Mouse (Mus musculus) spleen, adult 2 months (tissue): ENCODE measurements around the gene Ntng2. TPM values are rescaled to one million over a fixed set of nuclear protein-coding genes. Genes with fewer than 3 reads are reported as not detected.

ENCODE experiments used
- DNase-seq, 2 experiments: peaks; one replicate each; pipeline versions ENCODE4 v3.0.0 to v3.0.0-alpha.2; 2012 to 2021; ENCODE audit warnings: low spot score in 2 of 2, low read depth in 1 of 2
- H3K27ac ChIP-seq: fragments of 200-500 bp; 2 replicates; pipeline ENCODE4 v1.5.1; 2012; ENCODE audit warnings: low read length, inconsistent platforms; ENCODE audit not compliant: insufficient read depth
- H3K27me3 ChIP-seq: fragments of 200-500 bp; 2 replicates; pipeline ENCODE4 v1.6.1; 2012; ENCODE audit warnings: mild to moderate bottlenecking, moderate library complexity, low read length, inconsistent platforms; ENCODE audit not compliant: control insufficient read depth, insufficient read depth
- H3K36me3 ChIP-seq: fragments of 200-500 bp; 2 replicates; pipeline ENCODE4 v1.6.1; 2012; ENCODE audit warnings: mild to moderate bottlenecking, low read length, inconsistent platforms; ENCODE audit not compliant: control insufficient read depth, insufficient read depth
- H3K4me1 ChIP-seq: fragments of 200-500 bp; 2 replicates; pipeline ENCODE4 v1.6.1; 2011; ENCODE audit warnings: inconsistent platforms; ENCODE audit not compliant: control insufficient read depth, insufficient read depth, insufficient read length
- H3K4me3 ChIP-seq: fragments of 200-500 bp; 2 replicates; pipeline ENCODE4 v1.5.1; 2011; ENCODE audit warnings: mild to moderate bottlenecking, inconsistent platforms; ENCODE audit not compliant: insufficient read depth, insufficient read length; ENCODE audit errors: extremely low read depth
- CTCF ChIP-seq: fragments of 200-500 bp; IDR thresholded peaks from 2 replicates; pipeline ENCODE4 v1.5.1; 2011; ENCODE audit warnings: mild to moderate bottlenecking, inconsistent platforms; ENCODE audit not compliant: insufficient read depth, insufficient read length, insufficient replicate concordance; ENCODE audit errors: extremely low read depth
- POLR2A ChIP-seq: fragments of 200-500 bp; IDR thresholded peaks from 2 replicates; pipeline ENCODE4 v1.6.1; 2011; ENCODE audit warnings: low read depth, low read length, inconsistent platforms
- WGBS: fragments of 180-500 bp; shearing (Covaris S2); methylation state at CpG from one replicate; pipeline ENCODE4 v1.1.7; 2018; 5-methylcytosine and 5-hydroxymethylcytosine counted together
- polyA plus RNA-seq: library from polyadenylated mRNA; depleted of rRNA; stranded (reverse); fragments of >200 nt; gene quantifications from 2 replicates; pipeline ENCODE4 v1.2.3, GENCODE M21; 2012

Gene Ntng2
- polyA plus RNA-seq, 1 experiment, result 40.6 TPM

GRCm38 (mm10) chr2:29222302-29222701 is 30.5 kb downstream of the Ntng2 start:
- no peak overlapping the region for H3K4me3 ChIP-seq
- DNase-seq, result no peak
- no peak overlapping the region for H3K27ac ChIP-seq
- WGBS, result 25% methylated on average over 4 of the region's 4 CpGs
- no peaks in the 10 kb centered on the region for H3K27me3 ChIP-seq
- TF ChIP-seq POLR2A (no peak), CTCF (no peak)
- no peaks in the 10 kb centered on the region for H3K4me1 ChIP-seq
- no peaks in the 10 kb centered on the region for H3K36me3 ChIP-seq

- H3K36me3 ChIP-seq, result no peaks in the 10 kb centered on the region
- H3K4me3 ChIP-seq, result no peak overlapping the region
- no peaks in the 10 kb centered on the region for H3K4me1 ChIP-seq
- H3K27me3 ChIP-seq, result no peaks in the 10 kb centered on the region
- WGBS, result 98% methylated on average over 5 of the region's 5 CpGs
- TF ChIP-seq CTCF, result no peak
- TF ChIP-seq POLR2A, result no peak
- no peak for DNase-seq
- H3K27ac ChIP-seq, result no peak overlapping the region
Observed at GRCm38 (mm10) chr2:29218831-29219230, 34.0 kb downstream of the Ntng2 start.

- 76% methylated on average over 10 of the region's 10 CpGs for WGBS
- H3K27me3 ChIP-seq, result no peaks in the 10 kb centered on the region
- DNase-seq, result no peak
Observed at GRCm38 (mm10) chr2:29217897-29218296, 34.9 kb downstream of the Ntng2 start.

GRCm38 (mm10) chr2:29217042-29217441 is 35.8 kb downstream of the Ntng2 start:
- no peak for DNase-seq
- Histone ChIP-seq H3K27ac (no peak overlapping the region), H3K27me3 (no peaks in the 10 kb centered on the region), H3K4me1 (no peaks in the 10 kb centered on the region), H3K36me3 (no peaks in the 10 kb centered on the region), H3K4me3 (no peak overlapping the region)
- WGBS, result 85% methylated on average over 5 of the region's 5 CpGs
- TF ChIP-seq CTCF (no peak), POLR2A (no peak)

More at GRCm38 (mm10) chr2:29217897-29218296, 34.9 kb downstream of the Ntng2 start:
- no peaks in the 10 kb centered on the region for H3K36me3 ChIP-seq
- no peak overlapping the region for H3K4me3 ChIP-seq
- H3K27ac ChIP-seq, result no peak overlapping the region
- TF ChIP-seq CTCF, result no peak
- H3K4me1 ChIP-seq, result no peaks in the 10 kb centered on the region

- Histone ChIP-seq H3K4me1 (no peaks in the 10 kb centered on the region), H3K27ac (no peak overlapping the region), H3K36me3 (no peaks in the 10 kb centered on the region), H3K27me3 (no peaks in the 10 kb centered on the region), H3K4me3 (no peak overlapping the region)
- TF ChIP-seq CTCF (0 out of 2 replicates have a peak, but pooled peaks have one; percentile 25), POLR2A (no peak)
- WGBS, result 72% methylated on average over 8 of the region's 8 CpGs
- peak in 1 of 2 experiments; percentile 11 for DNase-seq
Observed at GRCm38 (mm10) chr2:29216286-29217012, 36.4 kb downstream of the Ntng2 start.

GRCm38 (mm10) chr2:29206156-29206555 is 46.6 kb downstream of the Ntng2 start:
- WGBS, result 49% methylated on average over 8 of the region's 8 CpGs
- Histone ChIP-seq H3K36me3 (no peaks in the 10 kb centered on the region), H3K27ac (no peak overlapping the region), H3K4me1 (no peaks in the 10 kb centered on the region), H3K4me3 (no peak overlapping the region), H3K27me3 (no peaks in the 10 kb centered on the region)
- TF ChIP-seq POLR2A (no peak), CTCF (no peak)
- no peak for DNase-seq

- H3K36me3 ChIP-seq, result no peaks in the 10 kb centered on the region
- no peaks in the 10 kb centered on the region for H3K4me1 ChIP-seq
- no peaks in the 10 kb centered on the region for H3K27me3 ChIP-seq
- no peak for DNase-seq
- H3K27ac ChIP-seq, result no peak overlapping the region
- no peak for TF ChIP-seq POLR2A
- TF ChIP-seq CTCF, result no peak
- 75% methylated on average over 11 of the region's 11 CpGs for WGBS
- no peak overlapping the region for H3K4me3 ChIP-seq
Observed at GRCm38 (mm10) chr2:29201223-29201955, 51.4 kb downstream of the Ntng2 start.
